Mouse (Mus musculus): ENCODE results near the gene Babam1. TPM values are rescaled to one million over a fixed set of nuclear protein-coding genes. Genes with fewer than 3 reads are reported as not detected.

Babam1 gene
- polyA plus RNA-seq, 2 experiments: 50.6 to 53.6 TPM

DNA sequence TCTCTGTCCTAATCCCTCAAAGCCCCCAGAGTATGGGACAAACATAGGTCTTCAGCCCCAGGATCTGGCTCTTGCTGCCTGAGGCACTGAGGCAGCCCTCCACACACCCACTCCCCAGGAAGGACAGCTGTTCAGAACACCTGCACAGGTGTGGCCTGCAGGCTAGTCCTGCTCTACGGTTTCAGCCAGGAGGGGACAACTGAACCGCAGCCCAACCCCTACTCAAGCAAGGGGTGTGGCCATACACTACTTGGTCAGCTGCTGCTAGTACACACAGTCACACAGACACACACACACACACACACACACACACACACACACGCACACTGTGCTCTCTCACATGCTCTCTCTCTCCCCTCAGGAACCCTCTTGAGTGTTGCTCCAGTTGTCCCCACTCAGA lies 12.8 kb upstream of the Babam1 start:
- Histone ChIP-seq H3K4me2 (ENCODE audit: low read depth) (no peak overlapping the region; the same call in 1 of the 2 replicates), H3K27me3 (ENCODE audit: control insufficient read depth, insufficient read depth, low read length) (peaks cover 32% of the 10 kb centered on the region), H3K9ac (replicated peaks) (no peak overlapping the region), H3K27ac (no peak overlapping the region; the same call in 1 of the 2 replicates), H3K4me3 (ENCODE audit: insufficient read depth in 1 of 2, low read depth in 2 of 2, low read length in 2 of 2) (no peak overlapping the region), H3K9me3 (ENCODE audit: control insufficient read depth, low read length) (no peaks in the 10 kb centered on the region), H3K4me1 (replicated peaks; ENCODE audit: control insufficient read depth in 2 of 2, insufficient read depth in 2 of 2, low read length in 1 of 2) (no peaks in the 10 kb centered on the region; a peak in 1 of 4 replicates), H3K36me3 (replicated peaks; ENCODE audit: control insufficient read depth, insufficient read depth, low read depth) (no peaks in the 10 kb centered on the region)
- ATAC-seq (ENCODE audit: insufficient read depth): no peak
- DNase-seq (ENCODE audit: low read depth in 3 of 3, low spot score in 3 of 3): no peak
- WGBS (ENCODE audit: insufficient replicate concordance): 48% methylated on average over 3 of the region's 3 CpGs
- TF ChIP-seq CTCF (IDR thresholded peaks at IDR 0.05; ENCODE audit: low read depth): no peak
- no peak for TF ChIP-seq EP300 (IDR thresholded peaks at IDR 0.05; ENCODE audit: low read depth)

DNA sequence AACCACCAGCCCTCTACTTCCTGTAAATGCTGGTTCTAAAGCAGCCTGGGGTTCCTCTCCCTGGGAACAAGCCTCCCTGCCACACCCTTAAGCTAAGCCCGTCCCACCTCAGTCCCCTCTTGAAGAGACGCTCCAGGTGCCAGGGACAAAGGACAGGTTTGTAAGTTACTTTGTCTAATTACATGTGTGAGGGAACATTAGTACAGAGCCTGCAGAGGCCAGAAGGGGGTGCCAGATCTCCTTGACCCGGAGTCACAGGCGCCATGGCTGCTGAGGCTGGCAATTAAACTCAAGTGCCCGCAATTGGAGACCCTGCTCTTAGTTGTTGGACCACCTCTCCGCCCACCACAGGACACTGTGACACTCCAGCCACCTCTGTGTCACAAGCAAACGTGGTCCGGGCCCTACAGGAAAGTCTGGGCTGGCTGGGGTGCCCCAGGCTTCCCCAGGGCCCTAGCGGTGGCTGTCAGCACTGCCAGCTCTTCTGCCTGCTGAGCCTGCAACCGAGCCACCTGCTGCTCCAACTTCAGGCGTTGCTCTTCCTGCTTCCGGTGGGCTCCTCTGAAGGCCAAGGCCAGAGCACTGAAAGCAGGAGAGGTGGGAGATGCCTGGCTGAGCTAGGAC lies 11.3 kb upstream of the Babam1 start:
- DNase-seq (ENCODE audit: low read depth in 3 of 3, low spot score in 3 of 3) (no peak), ATAC-seq (ENCODE audit: insufficient read depth) (no peak)
- Histone ChIP-seq H3K9me3 (ENCODE audit: control insufficient read depth, low read length) (no peaks in the 10 kb centered on the region), H3K36me3 (replicated peaks; ENCODE audit: control insufficient read depth, insufficient read depth, low read depth) (no peaks in the 10 kb centered on the region), H3K4me2 (ENCODE audit: low read depth) (no peak overlapping the region), H3K27me3 (ENCODE audit: control insufficient read depth, insufficient read depth, low read length) (peaks cover 21% of the 10 kb centered on the region), H3K4me3 (ENCODE audit: insufficient read depth in 1 of 2, low read depth in 2 of 2, low read length in 2 of 2) (no peak overlapping the region), H3K9ac (replicated peaks) (no peak overlapping the region), H3K27ac (no peak overlapping the region), H3K4me1 (replicated peaks; ENCODE audit: control insufficient read depth in 2 of 2, insufficient read depth in 2 of 2, low read length in 1 of 2) (no peaks in the 10 kb centered on the region; a peak in 1 of 4 replicates)
- TF ChIP-seq CTCF (IDR thresholded peaks at IDR 0.05; ENCODE audit: low read depth) (peak; percentile 49; the same call in 1 of the 2 replicates), EP300 (IDR thresholded peaks at IDR 0.05; ENCODE audit: low read depth) (no peak)
- WGBS (ENCODE audit: insufficient replicate concordance): 58% methylated on average over 12 of the region's 12 CpGs

DNA sequence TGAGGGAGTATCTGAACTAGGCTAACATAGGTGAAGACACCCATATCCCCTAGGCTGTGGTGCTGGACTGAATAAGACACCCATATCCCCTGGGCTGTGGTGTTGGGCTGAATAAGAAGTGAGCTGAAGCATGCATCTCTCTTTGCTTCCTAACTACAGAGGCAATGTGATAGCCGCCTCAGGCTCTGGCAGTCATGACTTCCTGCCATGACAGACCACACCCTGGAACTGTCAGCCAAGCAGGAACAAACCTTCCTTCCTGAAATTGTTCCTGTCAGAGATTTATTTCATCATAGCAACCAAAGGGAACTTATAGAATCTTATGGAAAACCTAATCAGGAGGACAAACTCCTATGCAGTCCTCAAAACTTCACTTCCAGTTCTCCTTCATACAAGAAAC lies 8.4 kb upstream of the Babam1 start:
- WGBS (ENCODE audit: insufficient replicate concordance): 14% methylated on average over 1 of the region's 1 CpGs
- TF ChIP-seq EP300 (IDR thresholded peaks at IDR 0.05; ENCODE audit: low read depth) (no peak), CTCF (IDR thresholded peaks at IDR 0.05; ENCODE audit: low read depth) (no peak)
- Histone ChIP-seq H3K9ac (replicated peaks) (no peak overlapping the region), H3K27me3 (ENCODE audit: control insufficient read depth, insufficient read depth, low read length) (no peaks in the 10 kb centered on the region), H3K4me2 (ENCODE audit: low read depth) (no peak overlapping the region), H3K27ac (no peak overlapping the region), H3K9me3 (ENCODE audit: control insufficient read depth, low read length) (no peaks in the 10 kb centered on the region), H3K36me3 (replicated peaks; ENCODE audit: control insufficient read depth, insufficient read depth, low read depth) (no peaks in the 10 kb centered on the region), H3K4me1 (replicated peaks; ENCODE audit: control insufficient read depth in 2 of 2, insufficient read depth in 2 of 2, low read length in 1 of 2) (no peaks in the 10 kb centered on the region; a peak in 1 of 4 replicates), H3K4me3 (ENCODE audit: insufficient read depth in 1 of 2, low read depth in 2 of 2, low read length in 2 of 2) (no peak overlapping the region)
- DNase-seq (ENCODE audit: low read depth in 3 of 3, low spot score in 3 of 3): no peak
- ATAC-seq (ENCODE audit: insufficient read depth): no peak

DNA sequence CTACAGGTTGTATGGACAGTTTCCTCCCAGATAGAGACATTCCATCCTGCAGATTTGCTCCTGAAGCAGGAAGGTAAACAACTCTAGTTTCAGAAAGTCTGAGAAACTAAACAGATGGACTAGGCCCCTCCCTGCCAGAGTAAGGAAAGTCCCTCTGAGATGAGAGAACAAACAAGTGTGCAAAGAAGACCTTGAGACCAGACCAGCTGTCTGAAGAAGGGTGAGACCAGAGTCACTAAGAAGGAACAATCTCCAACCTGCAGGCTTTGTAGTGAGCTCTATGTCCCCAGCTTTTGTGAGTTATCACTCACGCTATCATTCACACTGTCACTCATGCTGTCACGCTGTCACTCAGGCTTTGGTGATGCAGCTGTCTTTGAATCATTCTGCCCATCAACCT lies 5.0 kb upstream of the Babam1 start:
- Histone ChIP-seq H3K4me1 (replicated peaks; ENCODE audit: control insufficient read depth in 2 of 2, insufficient read depth in 2 of 2, low read length in 1 of 2) (peaks cover 0 to 6% of the 10 kb centered on the region in 2 experiments; a peak in 2 of 4 replicates), H3K9ac (replicated peaks) (no peak overlapping the region), H3K27me3 (ENCODE audit: control insufficient read depth, insufficient read depth, low read length) (no peaks in the 10 kb centered on the region), H3K9me3 (ENCODE audit: control insufficient read depth, low read length) (no peaks in the 10 kb centered on the region), H3K4me2 (ENCODE audit: low read depth) (no peak overlapping the region), H3K4me3 (ENCODE audit: insufficient read depth in 1 of 2, low read depth in 2 of 2, low read length in 2 of 2) (no peak overlapping the region), H3K36me3 (replicated peaks; ENCODE audit: control insufficient read depth, insufficient read depth, low read depth) (no peaks in the 10 kb centered on the region), H3K27ac (no peak overlapping the region)
- DNase-seq (ENCODE audit: low read depth in 3 of 3, low spot score in 3 of 3) (no peak), ATAC-seq (ENCODE audit: insufficient read depth) (no peak)
- whole genome bisulfite sequencing (ENCODE audit: insufficient replicate concordance): 76% methylated on average over 2 of the region's 2 CpGs
- TF ChIP-seq CTCF (IDR thresholded peaks at IDR 0.05; ENCODE audit: low read depth): no peak
- no peak for TF ChIP-seq EP300 (IDR thresholded peaks at IDR 0.05; ENCODE audit: low read depth)

DNA sequence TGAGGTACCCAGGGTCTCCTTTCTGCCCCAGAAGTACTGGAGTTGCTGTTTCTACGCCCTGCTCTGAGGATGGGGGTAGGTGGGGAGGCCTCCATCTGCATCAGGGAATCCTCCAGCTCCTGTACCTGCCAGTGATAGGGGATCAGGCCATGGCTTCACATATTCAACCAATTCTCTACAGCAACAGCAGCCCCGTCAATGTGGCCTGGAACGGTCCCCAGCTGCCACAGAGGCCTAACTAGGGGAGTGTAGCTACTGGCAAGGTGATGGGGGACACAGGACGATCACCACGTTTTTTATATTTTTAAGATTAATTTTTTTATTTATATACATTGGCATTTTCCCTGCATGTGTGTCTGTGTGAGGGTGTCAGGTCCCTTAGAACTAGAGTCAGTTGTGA lies 4.3 kb upstream of the Babam1 start:
- WGBS (ENCODE audit: insufficient replicate concordance): 56% methylated on average over 5 of the region's 5 CpGs
- no peaks in the 10 kb centered on the region for H3K9me3 ChIP-seq (ENCODE audit: control insufficient read depth, low read length)
- H3K36me3 ChIP-seq (replicated peaks; ENCODE audit: control insufficient read depth, insufficient read depth, low read depth): no peaks in the 10 kb centered on the region
- no peak overlapping the region for H3K27ac ChIP-seq
- ATAC-seq (ENCODE audit: insufficient read depth): no peak
- DNase-seq (ENCODE audit: low read depth in 3 of 3, low spot score in 3 of 3): no peak
- H3K9ac ChIP-seq (replicated peaks): no peak overlapping the region
- H3K27me3 ChIP-seq (ENCODE audit: control insufficient read depth, insufficient read depth, low read length): no peaks in the 10 kb centered on the region
- H3K4me2 ChIP-seq (ENCODE audit: low read depth): no peak overlapping the region
- H3K4me3 ChIP-seq (ENCODE audit: insufficient read depth in 1 of 2, low read depth in 2 of 2, low read length in 2 of 2): no peak overlapping the region
- peaks cover 2 to 8% of the 10 kb centered on the region in 2 experiments for H3K4me1 ChIP-seq (replicated peaks; ENCODE audit: control insufficient read depth in 2 of 2, insufficient read depth in 2 of 2, low read length in 1 of 2)
- TF ChIP-seq EP300 (IDR thresholded peaks at IDR 0.05; ENCODE audit: low read depth): no peak
- no peak for TF ChIP-seq CTCF (IDR thresholded peaks at IDR 0.05; ENCODE audit: low read depth)
